Mouse (Mus musculus): ENCODE results near the gene Uap1l1.
"Not testable (repeated sequence)": the region's sequence is repeated elsewhere in the genome, so short reads cannot be mapped to it uniquely, and the experiment has no call there.

GRCm38 (mm10) chr2:25413436-25413835 lies 48.0 kb upstream of the Uap1l1 start:
- TF ChIP-seq CTCF, POLR2A (IDR thresholded peaks at IDR 0.05; ENCODE audit: insufficient read depth, low read depth, low read length): not testable (repeated sequence)

Data from olfactory bulb, adult 2 months (tissue).